Mouse (Mus musculus): ENCODE measurements around the gene Adgrf5.
"Not testable (repeated sequence)": the region's sequence is repeated elsewhere in the genome, so short reads cannot be mapped to it uniquely, and the experiment has no call there.

Gene Adgrf5

DNA sequence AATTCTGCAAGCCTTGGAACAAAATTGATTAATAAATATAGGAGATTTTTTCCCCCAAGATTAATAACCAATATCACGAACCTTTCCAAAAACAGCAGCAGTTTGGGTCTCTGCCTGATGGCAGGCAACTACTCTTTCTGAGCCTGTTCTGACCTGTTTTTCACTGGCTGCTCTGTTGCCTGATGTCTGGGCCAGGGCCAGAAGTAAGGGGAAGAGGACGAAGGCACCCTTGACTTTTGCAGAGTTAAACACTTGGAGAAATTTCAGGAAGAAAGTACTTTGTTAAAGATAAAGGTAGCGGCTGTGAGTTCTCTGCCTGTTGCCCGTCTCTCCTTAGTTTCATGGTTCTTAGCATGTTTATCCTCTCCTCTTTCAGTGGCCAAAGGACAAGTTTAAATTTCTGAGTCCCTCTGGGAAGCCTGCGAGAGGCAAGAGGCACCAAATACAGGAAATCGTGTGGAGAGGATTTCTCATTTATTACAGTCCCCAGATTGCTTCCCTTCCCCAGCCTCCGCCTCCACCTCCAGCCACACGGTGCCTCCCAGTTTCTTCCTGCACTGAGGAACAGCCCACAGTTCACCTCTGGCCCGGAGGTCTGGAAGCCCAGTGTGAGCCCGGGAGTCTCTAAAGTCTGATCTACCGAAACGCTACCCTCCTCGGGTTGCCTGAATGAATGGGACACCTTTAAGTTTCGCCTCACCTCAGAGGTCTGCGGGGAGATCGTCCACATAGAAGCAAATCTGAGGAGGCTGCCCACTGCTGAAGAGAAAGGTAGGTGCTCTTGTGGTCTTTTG is at the start of gene Adgrf5:
Gene Adgrf5, plus strand, starts transcription at position 626 of the 794 bp plus-strand sequence.
- DNase-seq (ENCODE audit: extremely low read depth, low read depth, low spot score), result no peak

DNA sequence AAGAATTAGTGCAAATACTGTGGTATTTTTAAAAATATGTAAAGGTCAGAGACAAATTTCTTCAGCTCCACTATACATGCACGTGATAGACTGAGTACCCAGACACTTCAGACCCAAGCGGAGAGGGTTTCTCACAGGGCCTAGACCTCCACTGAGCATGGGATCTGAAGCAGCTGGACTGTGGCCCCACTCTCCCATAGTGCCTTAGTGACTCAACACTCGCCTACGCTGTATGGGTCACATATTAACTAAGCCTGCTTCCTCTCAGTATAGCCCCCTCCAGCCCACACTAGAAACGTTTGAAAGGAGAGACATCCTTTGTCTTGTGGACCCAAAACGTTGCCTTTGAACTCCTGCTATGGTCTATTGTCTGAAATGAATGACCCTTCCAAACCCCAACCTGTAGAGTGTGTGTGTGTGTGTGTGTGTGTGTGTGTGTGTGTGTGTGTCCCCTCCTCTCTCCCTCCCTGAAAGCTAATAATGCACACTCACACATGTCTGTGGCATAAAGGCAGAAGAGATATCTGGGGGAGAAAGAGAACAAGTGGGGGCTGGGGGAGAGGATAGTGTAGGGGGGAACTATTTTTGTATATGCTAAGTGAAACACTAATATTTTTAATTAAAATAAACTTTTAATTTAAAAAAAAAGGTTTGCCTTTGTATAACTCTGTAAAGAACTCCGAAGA is 34.1 kb upstream of the Adgrf5 start:
- DNase-seq (ENCODE audit: extremely low read depth, low read depth, low spot score), result no peak

DNA sequence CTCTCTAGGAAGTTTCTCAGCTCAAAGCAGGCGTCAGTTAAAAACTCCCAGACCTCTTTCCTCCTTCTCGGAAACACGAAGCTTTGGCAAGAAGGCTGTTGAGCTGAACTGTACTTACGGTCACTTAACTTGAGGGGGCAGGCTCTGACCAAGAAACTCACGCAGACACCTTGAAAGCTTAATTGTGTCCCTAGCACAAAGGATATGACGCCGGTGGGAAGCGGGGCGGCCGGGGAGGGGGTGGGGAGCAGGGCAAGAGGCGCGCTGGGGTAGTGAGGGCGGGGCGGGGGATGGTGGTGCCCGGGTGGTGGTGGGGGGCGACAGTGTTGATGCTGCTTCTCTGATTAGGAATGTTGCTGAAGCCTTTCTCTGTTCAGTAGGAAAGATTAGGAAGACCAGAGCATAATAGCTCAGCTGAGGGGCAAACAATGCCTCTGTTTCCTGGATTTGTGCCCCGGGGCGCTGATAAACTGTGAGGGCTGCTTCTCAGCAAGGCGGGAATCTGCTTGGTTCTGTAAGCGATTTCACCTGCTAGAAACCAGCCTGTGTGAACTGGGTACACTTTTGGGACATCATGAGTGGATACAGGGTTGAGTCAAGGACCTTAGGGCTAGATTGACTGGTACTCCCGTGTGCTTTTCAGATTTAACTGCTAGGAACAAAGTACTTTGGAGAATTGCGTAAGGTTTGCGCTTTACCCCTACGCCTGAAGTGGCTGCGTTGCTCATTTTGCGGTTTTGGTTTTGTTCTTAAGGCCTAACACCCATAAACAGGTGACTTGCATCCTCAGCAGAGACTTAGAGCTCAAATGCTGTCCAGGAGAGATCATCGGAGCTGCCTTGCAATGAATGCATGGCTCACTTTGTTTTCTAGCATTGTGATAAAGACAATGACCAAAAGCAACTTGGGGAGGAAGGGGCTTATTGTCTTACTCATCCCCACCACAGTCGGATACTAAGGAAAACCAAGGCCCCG is 33.2 kb upstream of the Adgrf5 start:
- DNase-seq (ENCODE audit: extremely low read depth, low read depth, low spot score), result no peak

DNA sequence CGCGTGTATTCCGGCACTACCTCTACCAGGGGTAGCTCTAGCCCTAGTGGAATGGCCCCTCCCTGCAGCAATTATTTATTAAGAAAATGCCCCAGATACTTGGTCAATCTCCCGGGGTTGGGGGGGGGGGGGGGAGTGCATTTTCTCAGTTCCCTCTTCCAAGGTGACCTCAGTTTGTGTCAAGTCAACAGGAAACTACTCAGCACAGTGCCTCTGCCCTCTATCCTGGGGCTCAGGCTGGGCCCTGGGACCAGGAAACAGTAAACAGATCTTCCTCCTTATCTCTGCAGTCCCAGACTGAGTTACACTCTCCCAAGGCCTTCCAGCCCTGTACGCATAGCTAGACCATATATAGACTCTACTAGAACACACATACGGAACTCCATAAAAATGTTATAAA is 32.4 kb upstream of the Adgrf5 start:
- no peak for DNase-seq (ENCODE audit: extremely low read depth, low read depth, low spot score)

DNA sequence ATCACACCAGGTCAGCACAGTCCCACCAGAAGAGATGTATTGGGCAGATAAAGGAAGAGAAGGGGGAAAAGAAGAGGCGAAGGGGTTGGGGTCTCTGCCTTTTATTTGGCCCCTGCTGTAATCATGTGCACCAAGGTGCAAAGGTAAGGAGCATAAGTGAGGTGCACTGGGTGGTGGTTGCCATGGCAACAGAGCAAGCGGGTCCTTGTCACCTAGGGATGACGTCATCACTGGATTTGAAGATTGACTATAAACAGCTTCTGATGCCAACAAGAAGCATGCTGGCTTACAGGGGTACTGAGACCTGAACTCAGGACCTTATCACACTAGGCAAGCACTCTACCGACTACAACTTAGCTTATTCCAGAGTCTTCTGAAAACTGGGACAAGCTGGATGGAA is 31.0 kb upstream of the Adgrf5 start:
- DNase-seq (ENCODE audit: extremely low read depth, low read depth, low spot score), result no peak

DNA sequence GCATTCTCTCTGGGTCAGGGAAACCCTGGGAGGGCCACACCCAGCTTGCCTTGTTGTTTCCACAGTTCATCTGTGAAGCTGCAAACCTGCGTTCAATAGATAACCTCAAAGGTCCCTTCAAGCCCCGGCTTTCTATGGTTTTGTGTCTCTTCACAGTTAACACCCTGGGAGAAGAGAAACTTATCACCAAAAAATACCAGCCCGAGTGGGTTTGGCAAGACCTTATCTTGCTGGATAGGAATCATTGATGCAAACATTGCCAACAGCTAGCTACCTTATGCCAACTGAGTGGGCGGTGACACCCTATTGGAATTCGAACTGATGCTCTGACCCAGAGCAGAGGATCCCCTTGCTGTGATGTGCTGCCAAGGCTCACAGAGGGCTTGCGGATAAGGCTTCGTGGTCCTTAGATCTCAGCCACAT is 30.5 kb upstream of the Adgrf5 start:
- DNase-seq (ENCODE audit: extremely low read depth, low read depth, low spot score), result no peak

DNA sequence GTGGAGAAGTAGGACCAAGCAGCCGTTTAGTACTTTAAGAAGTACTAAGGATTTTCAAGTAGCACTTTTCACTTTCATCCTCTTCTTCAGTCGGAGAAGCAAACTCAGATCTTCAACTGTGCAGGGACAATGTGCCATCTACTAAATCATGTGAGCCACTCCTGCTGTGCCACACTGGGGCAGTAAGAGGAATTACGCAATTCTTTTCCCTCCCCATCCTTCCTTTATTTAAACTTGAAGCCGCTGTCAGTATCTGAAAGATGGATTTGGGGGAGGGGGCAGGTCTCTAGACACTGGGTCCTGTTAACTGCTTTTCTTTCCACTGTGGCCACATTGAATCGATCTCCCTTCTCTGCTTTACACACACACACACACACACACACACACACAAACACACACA is 27.6 kb upstream of the Adgrf5 start:
- DNase-seq (ENCODE audit: extremely low read depth, low read depth, low spot score), result no peak

DNA sequence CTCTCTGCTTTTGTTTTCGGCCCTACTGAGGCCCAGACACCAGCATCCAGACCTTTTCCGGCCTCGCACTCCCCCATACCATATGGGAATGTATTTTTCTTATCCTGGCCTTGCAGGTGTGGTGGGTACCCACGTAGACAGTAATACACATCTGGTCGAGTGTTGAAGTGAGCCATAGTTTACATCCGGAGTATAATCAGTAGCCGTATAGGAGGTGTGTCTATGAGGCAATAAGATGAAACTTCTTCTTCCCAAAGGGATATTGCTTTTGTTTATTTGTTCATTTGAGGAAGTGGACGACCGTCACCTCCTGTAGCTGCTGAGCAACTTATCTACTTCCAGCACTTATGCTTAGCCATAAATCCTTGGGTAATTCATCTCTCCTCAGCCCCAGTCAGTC is 26.2 kb upstream of the Adgrf5 start:
- no peak for DNase-seq (ENCODE audit: extremely low read depth, low read depth, low spot score)

DNA sequence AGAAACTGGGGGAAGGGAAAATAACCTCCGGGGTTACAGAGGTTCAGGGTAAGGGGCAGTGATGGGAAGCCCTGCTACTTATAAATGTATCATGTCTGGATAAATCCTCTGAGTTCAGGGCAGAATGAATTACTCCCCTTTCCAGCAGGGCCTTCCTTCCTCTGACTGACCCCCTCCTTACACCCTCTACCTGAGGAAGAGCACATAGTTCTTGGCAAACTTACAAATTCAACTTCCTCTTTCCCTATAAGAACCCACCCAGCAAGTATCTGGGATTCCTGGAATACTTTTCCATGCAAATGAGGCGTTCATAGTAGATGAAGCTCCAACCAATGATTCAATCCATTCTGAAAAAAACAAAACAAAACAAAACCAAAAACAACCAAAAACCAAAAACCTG is 22.6 kb upstream of the Adgrf5 start:
- no peak for DNase-seq (ENCODE audit: extremely low read depth, low read depth, low spot score)

DNA sequence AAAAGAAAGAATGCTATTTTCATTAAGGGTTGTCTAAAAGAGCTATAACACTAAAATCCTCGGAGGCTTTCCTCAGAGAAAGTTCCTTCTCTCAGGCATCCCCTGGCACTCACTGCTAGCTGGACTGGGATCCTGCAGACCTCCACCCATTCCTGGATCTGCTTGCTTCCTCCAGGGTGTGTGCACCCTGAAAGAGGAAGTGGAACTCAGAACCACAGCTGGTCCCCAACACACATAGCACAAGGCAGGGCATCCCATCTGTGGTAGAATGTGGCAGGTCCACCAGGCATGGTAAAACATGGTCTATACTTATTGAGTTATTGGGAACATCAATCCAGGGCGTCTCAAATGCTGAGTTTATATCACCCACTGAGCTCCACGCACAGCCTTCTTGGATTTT is 22.0 kb upstream of the Adgrf5 start:
- DNase-seq (ENCODE audit: extremely low read depth, low read depth, low spot score), result no peak

DNA sequence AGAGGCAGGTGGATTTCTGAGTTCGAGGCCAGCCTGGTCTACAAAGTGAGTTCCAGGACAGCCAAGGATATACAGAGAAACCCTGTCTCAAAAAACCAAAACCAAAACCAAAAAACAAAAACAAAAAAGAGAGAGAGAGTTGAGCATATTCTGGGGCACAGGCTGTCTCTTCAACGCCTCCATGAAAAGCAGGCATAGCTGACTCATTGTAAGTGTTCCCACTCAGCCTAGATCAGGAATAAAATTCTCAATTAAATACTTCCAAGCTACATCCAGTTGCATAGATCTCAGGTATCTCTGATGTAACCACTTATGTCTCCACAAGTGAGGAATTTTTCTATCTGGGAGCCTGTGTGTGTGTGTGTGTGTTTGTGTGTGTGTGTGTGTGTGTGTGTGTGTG is 13.8 kb upstream of the Adgrf5 start:
- DNase-seq (ENCODE audit: extremely low read depth, low read depth, low spot score), result not testable (repeated sequence)

DNA sequence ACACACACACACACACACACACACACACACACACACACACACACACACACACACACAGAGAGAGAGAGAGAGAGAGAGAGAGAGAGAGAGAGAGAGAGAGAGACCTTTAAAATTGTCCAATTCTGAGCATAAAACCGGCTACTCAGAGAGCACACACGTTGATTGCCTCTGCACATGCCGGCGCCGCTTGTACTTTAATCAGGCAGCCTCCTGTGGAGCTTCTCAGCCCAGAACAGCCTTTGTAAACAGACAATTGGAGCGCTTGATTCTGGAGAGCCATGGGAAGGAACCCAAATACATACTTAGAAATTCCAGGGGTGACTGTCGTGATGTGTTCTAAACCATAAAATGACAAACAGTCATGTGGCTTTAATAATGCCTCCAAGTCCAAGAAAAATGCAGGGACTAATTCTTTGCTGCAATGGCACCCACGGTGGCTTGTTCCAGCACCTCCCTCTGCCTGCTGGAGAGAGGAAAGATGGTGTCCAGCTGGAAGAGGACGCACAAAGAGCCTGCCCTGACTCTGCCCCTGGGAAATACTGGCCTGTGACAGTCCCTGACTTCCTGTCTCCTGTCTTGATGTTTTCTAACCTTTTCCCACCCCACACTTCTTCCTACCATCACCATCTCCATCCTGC is 2.2 kb upstream of the Adgrf5 start:
- no peak for DNase-seq (ENCODE audit: extremely low read depth, low read depth, low spot score)

DNA sequence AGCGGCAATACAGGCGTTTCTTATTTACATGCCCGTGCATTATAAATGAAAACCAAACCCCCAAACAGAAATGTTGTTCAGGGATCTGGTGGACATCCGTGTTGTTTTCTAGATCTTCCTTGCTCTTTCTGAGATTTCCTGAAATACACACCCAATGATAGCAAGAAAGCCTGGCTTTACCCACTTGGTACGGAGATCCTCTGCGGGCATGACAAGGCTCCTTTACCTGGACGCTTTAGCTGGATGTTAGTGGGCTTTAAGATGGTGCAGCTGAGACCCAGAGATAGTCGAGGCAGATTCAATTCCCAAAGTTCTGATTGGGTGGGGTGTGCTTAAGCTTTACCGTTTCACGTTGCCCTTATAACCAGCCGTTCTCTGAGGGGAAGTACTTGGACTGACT is 770 bp downstream of the Adgrf5 start:
- DNase-seq (ENCODE audit: extremely low read depth, low read depth, low spot score), result no peak

DNA sequence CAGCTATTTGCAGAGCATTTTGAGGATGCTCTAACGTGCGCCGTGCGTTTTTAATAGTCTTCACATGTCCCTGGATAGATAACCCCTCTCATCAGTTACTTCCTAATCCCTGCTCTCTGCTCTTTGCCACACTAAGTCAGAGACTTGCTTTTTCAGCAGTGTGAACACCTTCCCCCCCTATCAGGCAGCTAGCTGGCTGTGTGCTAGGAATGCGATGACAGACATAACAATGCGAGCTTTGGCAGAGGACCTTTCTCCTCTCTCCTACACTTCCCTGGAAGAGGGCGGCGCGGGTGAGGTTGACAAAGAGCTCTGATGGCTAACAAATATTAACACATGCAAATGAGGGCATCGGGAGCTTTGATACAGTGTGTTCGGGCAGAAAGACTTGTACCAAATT is 2.1 kb downstream of the Adgrf5 start:
- no peak for DNase-seq (ENCODE audit: extremely low read depth, low read depth, low spot score)

DNA sequence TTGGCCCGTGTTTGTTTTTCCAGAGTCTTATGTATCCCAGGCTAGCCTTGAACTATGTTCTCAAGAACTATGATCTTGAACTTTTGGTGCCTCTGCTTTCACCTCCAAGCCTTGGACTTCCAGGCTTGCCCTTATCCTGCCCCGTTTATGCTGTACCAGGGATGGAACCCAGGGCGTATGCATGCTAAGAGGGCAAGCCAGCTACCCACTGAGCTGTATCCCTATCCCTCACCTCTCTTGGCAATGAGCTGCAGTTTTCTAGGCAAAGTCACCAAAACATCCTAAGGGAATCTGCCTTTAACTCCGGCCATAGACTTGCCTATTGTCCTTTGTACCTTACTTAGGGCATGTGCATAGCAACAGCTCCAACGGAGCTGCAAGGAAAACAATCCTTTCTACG is 2.6 kb downstream of the Adgrf5 start:
- no peak for DNase-seq (ENCODE audit: extremely low read depth, low read depth, low spot score)

DNA sequence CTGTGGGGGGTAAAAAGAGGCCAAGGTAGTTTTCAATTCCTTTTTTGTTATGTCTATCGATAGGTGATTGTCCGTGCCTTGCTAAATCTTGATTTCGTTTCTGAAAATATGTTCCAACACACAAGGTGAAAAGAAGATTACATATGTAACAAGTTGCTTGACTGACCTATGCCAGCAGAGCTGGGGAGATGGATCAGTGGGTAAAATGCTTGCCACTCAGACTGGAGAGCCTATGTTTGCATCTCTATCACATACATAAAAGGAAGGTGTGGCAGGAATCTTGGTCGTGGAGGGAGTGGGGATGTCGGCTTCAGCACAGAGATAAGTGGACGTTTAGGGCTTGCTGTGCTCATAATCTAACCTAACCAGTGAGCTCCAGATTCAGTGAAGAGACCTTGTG is 3.7 kb downstream of the Adgrf5 start:
- no peak for DNase-seq (ENCODE audit: extremely low read depth, low read depth, low spot score)

DNA sequence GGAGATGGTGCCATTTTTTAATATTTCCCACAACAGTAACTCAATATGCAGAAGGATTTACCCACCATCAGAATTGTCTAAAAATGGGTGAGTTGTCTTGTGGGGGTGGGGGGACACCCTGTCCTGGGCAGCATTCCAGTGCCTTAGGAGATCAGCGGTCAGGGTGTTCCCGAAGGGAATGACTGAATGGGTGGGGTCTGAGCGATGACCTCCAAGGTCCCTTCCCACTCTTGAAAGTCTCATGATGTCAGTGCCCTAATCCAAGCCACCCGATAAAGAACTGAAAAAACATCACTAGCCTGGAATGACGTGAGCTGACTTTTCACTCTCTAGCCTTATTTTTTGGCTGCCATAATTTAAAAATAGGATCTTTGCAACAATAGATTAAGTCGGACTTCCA is 5.0 kb downstream of the Adgrf5 start:
- DNase-seq (ENCODE audit: extremely low read depth, low read depth, low spot score), result no peak

DNA sequence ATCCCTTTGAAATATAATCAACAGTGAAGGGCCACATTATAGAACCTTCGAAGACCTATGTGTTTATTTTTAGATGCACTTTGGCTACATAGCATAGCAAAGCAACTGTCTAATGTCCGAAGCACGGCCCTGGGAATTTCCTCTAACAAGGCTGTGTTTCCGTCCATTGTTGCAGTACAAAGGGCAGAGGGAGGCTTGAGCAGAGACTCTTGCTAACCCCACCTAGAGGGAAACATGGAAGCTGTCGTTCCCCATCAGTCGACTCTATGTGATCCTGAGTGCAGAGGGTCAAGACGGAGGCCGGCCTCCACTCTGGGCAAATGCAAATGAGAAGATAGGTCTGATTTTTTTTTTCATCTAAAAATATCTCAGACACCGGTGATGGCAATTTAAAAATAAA is 6.2 kb downstream of the Adgrf5 start:
- DNase-seq (ENCODE audit: extremely low read depth, low read depth, low spot score), result no peak

DNA sequence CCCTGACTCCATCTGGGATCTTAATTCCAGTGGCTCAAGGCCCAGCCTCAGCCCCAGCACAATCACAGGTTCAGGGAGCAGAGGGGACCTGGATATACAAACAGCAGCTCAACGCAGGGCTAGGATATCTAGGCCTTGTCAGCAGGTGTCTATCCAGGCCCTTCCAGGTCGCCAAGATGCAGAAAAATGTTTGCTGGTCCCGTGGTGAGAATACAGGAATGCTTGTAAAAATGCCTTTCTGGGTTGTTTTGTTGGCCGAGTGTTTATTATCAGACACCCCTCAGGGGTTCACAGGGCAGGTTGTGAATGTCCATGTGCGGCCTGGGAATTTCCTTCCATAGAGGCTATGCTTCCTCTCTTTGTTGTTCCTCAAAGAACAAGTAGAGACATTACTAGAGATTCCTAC is 7.9 kb downstream of the Adgrf5 start:
- no peak for DNase-seq (ENCODE audit: extremely low read depth, low read depth, low spot score)

DNA sequence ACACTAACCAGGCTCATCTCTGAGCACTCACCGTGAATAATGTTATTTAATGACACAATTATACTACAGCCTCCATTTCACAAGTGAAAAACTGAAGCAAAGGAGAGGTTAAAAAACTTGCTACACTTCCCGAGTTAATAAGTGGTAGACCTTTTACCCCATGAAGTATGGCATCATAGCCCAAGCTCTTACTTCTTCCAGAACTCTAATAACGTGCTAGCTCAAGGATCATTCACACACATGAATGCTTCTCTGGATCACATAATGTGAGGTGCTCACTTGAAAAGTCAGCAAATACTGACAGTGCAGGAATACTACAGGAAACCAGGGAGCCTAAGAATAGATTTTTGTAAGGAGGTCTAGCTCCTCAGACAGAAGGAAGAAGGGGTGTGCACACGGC is 12.4 kb downstream of the Adgrf5 start:
- no peak for DNase-seq (ENCODE audit: extremely low read depth, low read depth, low spot score)

DNA sequence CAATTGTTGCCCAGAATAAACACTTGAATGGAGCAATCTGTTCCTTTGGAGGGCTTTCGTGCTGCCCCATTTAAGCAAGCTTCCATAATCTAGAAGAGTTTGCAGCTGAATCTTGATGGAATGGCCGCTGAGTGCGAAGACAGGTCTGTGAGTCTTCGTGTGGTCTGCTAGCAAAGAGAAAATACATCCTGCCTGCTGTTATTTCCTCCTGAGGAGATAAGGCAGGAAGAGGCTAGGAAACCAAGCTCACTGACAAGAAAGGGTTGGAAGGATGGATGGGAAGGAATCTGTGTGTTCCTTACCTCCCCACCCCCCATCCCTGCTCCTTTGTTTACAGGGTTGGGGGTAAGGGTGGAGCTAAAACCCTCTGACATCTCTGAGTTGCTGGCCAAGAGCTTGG is 13.8 kb downstream of the Adgrf5 start:
- no peak for DNase-seq (ENCODE audit: extremely low read depth, low read depth, low spot score)

Data from fat pad, adult 2 months (tissue).